Mouse (Mus musculus) lung, embryonic 16.5 days (tissue): ENCODE measurements around the gene Ryr3. TPM values are rescaled to one million over a fixed set of nuclear protein-coding genes. Genes with fewer than 3 reads are reported as not detected.

Experiments
- ATAC-seq: fragments of 200-750 bp; cut with Nextera tagmentation; 2 replicates; pipeline ENCODE4 v1.8.0; 2017; ENCODE audit warnings: low read depth, mild to moderate bottlenecking, moderate library complexity
- H3K27ac ChIP-seq: fragments of 300-500 bp; sonication (generic); 2 replicates; pipeline ENCODE4 v1.5.1; 2014; ENCODE audit warnings: mild to moderate bottlenecking, control low read depth, low read length
- H3K27me3 ChIP-seq: fragments of 300-500 bp; sonication (generic); 2 replicates; pipeline ENCODE4 v1.6.1; 2014; ENCODE audit warnings: low read depth, low read length, mixed read lengths; ENCODE audit not compliant: control insufficient read depth, insufficient read depth
- H3K36me3 ChIP-seq: fragments of 300-500 bp; sonication (generic); 2 replicates; pipeline ENCODE4 v1.6.1; 2014; ENCODE audit warnings: low read length; ENCODE audit not compliant: control insufficient read depth, insufficient read depth
- H3K4me1 ChIP-seq: fragments of 300-500 bp; sonication (generic); replicated peaks from 2 replicates; pipeline ENCODE4 v1.6.1; 2014; ENCODE audit warnings: low read length, mixed read lengths; ENCODE audit not compliant: control insufficient read depth, insufficient read depth
- H3K4me2 ChIP-seq: fragments of 300-500 bp; sonication (generic); 2 replicates; pipeline ENCODE4 v1.6.1; 2014; ENCODE audit warnings: low read depth, low read length, control low read depth
- H3K4me3 ChIP-seq: fragments of 300-500 bp; sonication (generic); 2 replicates; pipeline ENCODE4 v1.5.1; 2014; ENCODE audit warnings: mild to moderate bottlenecking, low read length, control low read depth
- H3K9ac ChIP-seq: fragments of 300-500 bp; sonication (generic); 2 replicates; pipeline ENCODE4 v1.6.1; 2014; ENCODE audit warnings: low read length, control low read depth
- H3K9me3 ChIP-seq: fragments of 300-500 bp; sonication (generic); 2 replicates; pipeline ENCODE4 v1.6.1; 2016; ENCODE audit warnings: low read length; ENCODE audit not compliant: control insufficient read depth
- WGBS: fragments of 180-500 bp; shearing (Covaris S2); extraction: QIAGEN DNeasy Blood & Tissue Kit; methylation state at CpG from one replicate; pipeline ENCODE4 v1.1.7; 2014; 5-methylcytosine and 5-hydroxymethylcytosine counted together
- polyA plus RNA-seq: library from polyadenylated mRNA; unstranded; fragments of >200 nt; fragmentation: Nextera tagmentation; extraction: Ambion mirVana; gene quantifications from 2 replicates; pipeline ENCODE4 v1.2.1, GENCODE M21; 2015

Gene Ryr3
- polyA plus RNA-seq, 1 experiment from 2014 or later, result 2.0 TPM

GRCm38 (mm10) chr2:113008961-113009740 is 207.7 kb downstream of the Ryr3 start:
- Histone ChIP-seq H3K36me3 (no peaks in the 10 kb centered on the region), H3K9me3 (no peaks in the 10 kb centered on the region), H3K27ac (no peak overlapping the region), H3K9ac (no peak overlapping the region), H3K4me3 (no peak overlapping the region), H3K4me2 (no peak overlapping the region), H3K27me3 (no peaks in the 10 kb centered on the region), H3K4me1 (peaks cover 4% of the 10 kb centered on the region; the same call in 1 of the 2 replicates)
- WGBS, result 51% methylated on average over 11 of the region's 11 CpGs
- ATAC-seq, result no peak

GRCm38 (mm10) chr2:112998498-112998897 is 218.4 kb downstream of the Ryr3 start:
- Histone ChIP-seq H3K9ac (no peak overlapping the region), H3K9me3 (no peaks in the 10 kb centered on the region), H3K4me2 (no peak overlapping the region), H3K4me3 (no peak overlapping the region), H3K4me1 (no peaks in the 10 kb centered on the region), H3K27me3 (no peaks in the 10 kb centered on the region), H3K36me3 (no peaks in the 10 kb centered on the region), H3K27ac (no peak overlapping the region)
- ATAC-seq, result no peak
- 81% methylated on average over 3 of the region's 3 CpGs for WGBS

DNA sequence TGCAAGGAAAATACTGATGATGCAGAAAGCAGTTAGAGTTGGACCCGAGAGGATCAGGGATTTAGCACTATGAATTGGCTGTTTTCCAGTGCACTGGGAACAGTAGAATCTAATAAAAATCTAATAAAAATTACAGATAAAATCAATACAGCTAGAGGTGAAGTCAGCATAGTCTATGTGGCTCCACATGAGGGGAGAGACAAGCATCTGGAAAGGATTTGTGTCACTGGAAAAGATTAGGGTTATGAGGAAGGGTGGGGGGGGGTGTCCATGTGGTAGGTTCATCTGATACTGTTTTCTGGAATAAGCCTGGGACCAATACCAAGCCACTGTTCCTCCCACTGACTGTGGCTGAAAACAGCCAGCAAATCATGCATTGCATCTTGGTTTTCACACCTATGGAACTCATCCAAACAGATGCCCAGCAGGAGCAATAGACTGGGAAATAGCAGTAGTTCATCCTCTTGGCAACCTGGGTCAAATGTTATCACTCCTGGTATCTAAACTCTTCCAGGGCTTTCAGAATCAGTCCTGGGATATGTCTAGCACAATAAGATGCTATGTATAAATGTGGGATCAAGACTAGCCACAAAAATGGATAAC is 233.9 kb downstream of the Ryr3 start:
- Histone ChIP-seq H3K36me3 (no peaks in the 10 kb centered on the region), H3K27ac (no peak overlapping the region), H3K4me2 (no peak overlapping the region), H3K27me3 (no peaks in the 10 kb centered on the region), H3K4me1 (no peaks in the 10 kb centered on the region), H3K9me3 (no peaks in the 10 kb centered on the region), H3K9ac (no peak overlapping the region), H3K4me3 (no peak overlapping the region)
- no peak for ATAC-seq
- WGBS, result 54% methylated on average over 1 of the region's 1 CpGs

- no peak for ATAC-seq
- no peaks in the 10 kb centered on the region for H3K4me1 ChIP-seq
- H3K4me2 ChIP-seq, result no peak overlapping the region
- H3K4me3 ChIP-seq, result no peak overlapping the region
- 78% methylated on average over 14 of the region's 14 CpGs for WGBS
- H3K9ac ChIP-seq, result no peak overlapping the region
- H3K9me3 ChIP-seq, result no peaks in the 10 kb centered on the region
- H3K27me3 ChIP-seq, result no peaks in the 10 kb centered on the region
- no peaks in the 10 kb centered on the region for H3K36me3 ChIP-seq
- no peak overlapping the region for H3K27ac ChIP-seq
These were observed 249.9 kb downstream of the Ryr3 start for GRCm38 (mm10) chr2:112966807-112967625.

DNA sequence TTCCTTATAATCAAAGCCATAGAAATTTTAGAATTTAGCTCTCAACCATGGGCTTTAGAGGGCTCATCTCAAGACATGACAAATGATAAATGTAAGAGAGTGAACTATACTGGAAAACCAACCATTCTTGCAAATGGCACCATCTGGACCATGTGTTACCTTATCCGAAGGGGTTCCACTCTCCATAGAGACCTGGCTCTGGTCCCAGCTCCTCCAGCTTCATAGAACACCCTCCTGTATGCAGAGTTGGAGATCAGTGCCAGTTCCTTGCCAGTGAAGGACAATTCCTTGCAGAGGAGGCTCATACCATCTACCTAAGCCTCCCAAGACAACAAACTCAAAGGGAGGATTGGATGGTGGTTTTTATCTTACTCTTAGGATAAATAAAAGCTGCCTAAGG is 268.0 kb downstream of the Ryr3 start:
- no peaks in the 10 kb centered on the region for H3K36me3 ChIP-seq
- H3K9me3 ChIP-seq, result no peaks in the 10 kb centered on the region
- ATAC-seq, result no peak
- no peaks in the 10 kb centered on the region for H3K27me3 ChIP-seq
- 61% methylated on average over 1 of the region's 1 CpGs for WGBS
- no peak overlapping the region for H3K4me2 ChIP-seq
- H3K27ac ChIP-seq, result no peak overlapping the region
- no peaks in the 10 kb centered on the region for H3K4me1 ChIP-seq
- H3K4me3 ChIP-seq, result no peak overlapping the region
- no peak overlapping the region for H3K9ac ChIP-seq

- ATAC-seq, result no peak
These were observed 285.1 kb downstream of the Ryr3 start for GRCm38 (mm10) chr2:112931776-112932175.

DNA sequence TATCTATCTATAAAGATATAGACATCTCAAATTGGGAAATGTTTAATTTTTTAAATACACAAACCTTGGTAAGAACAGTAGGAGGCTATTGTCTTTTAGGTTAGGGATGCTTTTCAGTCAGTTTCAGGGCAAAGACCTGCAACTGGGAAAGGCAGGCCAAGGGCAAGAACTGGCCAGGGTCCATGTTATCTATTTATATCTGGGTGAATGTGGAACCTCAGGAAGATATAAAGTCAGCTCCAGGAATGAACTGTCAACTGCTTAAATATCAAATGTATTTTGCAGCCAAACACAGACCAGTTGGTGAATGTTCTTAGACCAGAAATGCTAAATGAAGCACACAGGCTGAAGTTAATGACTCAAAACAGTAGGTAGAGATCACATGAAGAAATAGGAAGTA is 303.1 kb downstream of the Ryr3 start:
- no peak overlapping the region for H3K4me2 ChIP-seq
- H3K9me3 ChIP-seq, result no peaks in the 10 kb centered on the region
- no peak for ATAC-seq
- no peaks in the 10 kb centered on the region for H3K4me1 ChIP-seq
- no peak overlapping the region for H3K4me3 ChIP-seq
- H3K36me3 ChIP-seq, result no peaks in the 10 kb centered on the region
- no peak overlapping the region for H3K27ac ChIP-seq
- no peaks in the 10 kb centered on the region for H3K27me3 ChIP-seq
- no peak overlapping the region for H3K9ac ChIP-seq

More at GRCm38 (mm10) chr2:112931776-112932175, 285.1 kb downstream of the Ryr3 start:
- WGBS, result 48% methylated on average over 1 of the region's 1 CpGs
- no peak overlapping the region for H3K9ac ChIP-seq
- H3K4me1 ChIP-seq, result no peaks in the 10 kb centered on the region
- no peak overlapping the region for H3K27ac ChIP-seq
- no peak overlapping the region for H3K4me3 ChIP-seq
- H3K4me2 ChIP-seq, result no peak overlapping the region
- no peaks in the 10 kb centered on the region for H3K9me3 ChIP-seq
- H3K27me3 ChIP-seq, result no peaks in the 10 kb centered on the region
- H3K36me3 ChIP-seq, result no peaks in the 10 kb centered on the region

GRCm38 (mm10) chr2:112912611-112913010 is 304.3 kb downstream of the Ryr3 start:
- Histone ChIP-seq H3K27ac (no peak overlapping the region), H3K9ac (no peak overlapping the region), H3K4me2 (no peak overlapping the region), H3K36me3 (no peaks in the 10 kb centered on the region), H3K4me3 (no peak overlapping the region), H3K27me3 (no peaks in the 10 kb centered on the region), H3K4me1 (no peaks in the 10 kb centered on the region), H3K9me3 (no peaks in the 10 kb centered on the region)
- ATAC-seq, result no peak

DNA sequence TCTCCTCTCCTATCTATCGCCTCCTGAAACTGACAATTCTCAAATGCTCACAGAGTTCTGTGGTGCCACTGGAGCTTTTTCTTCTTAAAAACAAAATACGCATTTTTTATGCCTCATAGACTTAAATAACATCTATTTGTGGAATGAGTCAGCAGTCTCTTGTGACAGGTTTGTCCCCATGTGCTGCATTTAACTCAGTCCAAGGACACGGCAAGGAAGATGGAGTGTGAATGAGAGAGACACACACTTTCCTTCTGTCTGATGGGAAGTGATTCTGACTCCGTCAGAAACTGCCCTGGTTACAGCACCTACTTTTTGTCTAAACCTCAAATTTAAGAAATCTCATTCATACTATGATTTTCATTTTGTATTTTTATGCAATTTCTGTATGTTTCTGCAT is 306.3 kb downstream of the Ryr3 start:
- Histone ChIP-seq H3K36me3 (no peaks in the 10 kb centered on the region), H3K4me3 (no peak overlapping the region), H3K9me3 (no peaks in the 10 kb centered on the region), H3K9ac (no peak overlapping the region), H3K4me1 (no peaks in the 10 kb centered on the region), H3K27ac (no peak overlapping the region), H3K27me3 (no peaks in the 10 kb centered on the region), H3K4me2 (no peak overlapping the region)
- 69% methylated on average over 4 of the region's 4 CpGs for WGBS
- ATAC-seq, result no peak
